Mouse (Mus musculus) urinary bladder, adult 2 months (tissue): ENCODE data around the gene Pygo1. TPM values are rescaled to one million over a fixed set of nuclear protein-coding genes. Genes with fewer than 3 reads are reported as not detected.

Experiments
- DNase-seq: peaks from one replicate; pipeline ENCODE4 v3.0.0; 2022; ENCODE audit warnings: low spot score
- polyA plus RNA-seq: library from polyadenylated mRNA; depleted of rRNA; stranded (reverse); fragments of >200 nt; gene quantifications from 2 replicates; pipeline ENCODE4 v1.2.3, GENCODE M21; 2012; rRNA removed

Pygo1 gene
- polyA plus RNA-seq, 1 experiment, result 1.8 TPM

GRCm38 (mm10) chr9:72992576-72992975, 67.1 kb downstream of the Pygo1 start:
- no peak for DNase-seq

GRCm38 (mm10) chr9:72996167-72996566, 70.7 kb downstream of the Pygo1 start:
- DNase-seq, result no peak

- DNase-seq, result no peak
Observed at GRCm38 (mm10) chr9:72996806-72997205, 71.4 kb downstream of the Pygo1 start.

GRCm38 (mm10) chr9:73000487-73000886, 75.0 kb downstream of the Pygo1 start:
- DNase-seq, result no peak

- DNase-seq, result no peak
Observed at GRCm38 (mm10) chr9:73001314-73002011, 76.0 kb downstream of the Pygo1 start.

Other genes starting within 250 kb of the Pygo1 start
- gene Prtg, start 118.8 kb upstream of the Pygo1 start, polyA plus RNA-seq, result 0.10 and 0.22 TPM in 2 replicates
- 1.3 TPM in 2 replicates for gene Dyx1c1, start 33.1 kb downstream of the Pygo1 start, polyA plus RNA-seq
- 0.03 TPM in 2 replicates for gene Gm44503, start 33.2 kb downstream of the Pygo1 start, polyA plus RNA-seq
- 29.4 TPM in 2 replicates for gene Ccpg1os, start 59.7 kb downstream of the Pygo1 start, polyA plus RNA-seq
- gene Ccpg1, start 59.8 kb downstream of the Pygo1 start, polyA plus RNA-seq, result 25.9 and 49.0 TPM in 2 replicates
- 14.2 and 15.7 TPM in 2 replicates for gene Pigb, start 114.7 kb downstream of the Pygo1 start, polyA plus RNA-seq
- gene Rab27a, start 119.2 kb downstream of the Pygo1 start, polyA plus RNA-seq, result 7.4 and 17.7 TPM in 2 replicates
- gene Khdc3, start 176.2 kb downstream of the Pygo1 start, polyA plus RNA-seq, result 0.09 and 0.15 TPM in 2 replicates
- gene Gm20509, start 176.8 kb downstream of the Pygo1 start, polyA plus RNA-seq, result not detected in 2 replicates
- 55.3 and 56.0 TPM in 2 replicates for gene Rsl24d1, start 187.8 kb downstream of the Pygo1 start, polyA plus RNA-seq